Mouse (Mus musculus) ES-E14 (cell line): ENCODE results near the gene Olfr1359.

ENCODE experiments used
- CHD2 ChIP-seq: IDR thresholded peaks from 2 replicates; pipeline ENCODE4 v1.6.1; 2014; ENCODE audit warnings: mild to moderate bottlenecking, low read depth, low read length, inconsistent platforms
- ZNF384 ChIP-seq: IDR thresholded peaks from 2 replicates; pipeline ENCODE4 v1.6.1; 2012; ENCODE audit warnings: low read depth, low read length, inconsistent platforms

DNA sequence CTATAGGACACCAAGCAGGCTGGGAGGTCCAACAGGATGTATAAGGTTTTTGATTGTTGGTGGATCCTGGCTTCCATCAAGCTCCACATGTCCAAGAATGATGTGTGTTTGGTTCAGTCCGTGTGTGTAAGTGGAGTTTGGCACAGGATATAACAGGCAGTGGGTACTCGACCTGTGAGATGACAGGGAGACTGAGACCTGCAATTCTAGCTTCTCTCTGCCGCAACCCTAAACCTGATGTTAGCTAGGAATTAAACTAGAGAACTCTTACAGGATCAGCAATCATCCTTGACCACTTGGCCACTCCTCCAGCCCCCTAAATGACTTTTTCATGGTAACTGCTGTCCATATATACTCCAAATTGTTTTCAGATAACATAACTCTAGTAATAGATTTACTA lies 54.4 kb downstream of the Olfr1359 start:
- TF ChIP-seq CHD2 (no peak), ZNF384 (no peak)
